Mouse (Mus musculus) frontal cortex, postnatal 25 days (tissue): ENCODE results near the gene Gns.

ENCODE experiments used
- DNase-seq, 2 experiments: peaks; one replicate each; pipeline ENCODE4 v3.0.0; 2022; ENCODE audit warnings: low spot score in 2 of 2

Gene Gns

GRCm38 (mm10) chr10:121365781-121366272, 937 bp downstream of the Gns start:
- DNase-seq: no peak

- DNase-seq: no peak
Measured at GRCm38 (mm10) chr10:121367271-121367670, 2.4 kb downstream of the Gns start.

DNA sequence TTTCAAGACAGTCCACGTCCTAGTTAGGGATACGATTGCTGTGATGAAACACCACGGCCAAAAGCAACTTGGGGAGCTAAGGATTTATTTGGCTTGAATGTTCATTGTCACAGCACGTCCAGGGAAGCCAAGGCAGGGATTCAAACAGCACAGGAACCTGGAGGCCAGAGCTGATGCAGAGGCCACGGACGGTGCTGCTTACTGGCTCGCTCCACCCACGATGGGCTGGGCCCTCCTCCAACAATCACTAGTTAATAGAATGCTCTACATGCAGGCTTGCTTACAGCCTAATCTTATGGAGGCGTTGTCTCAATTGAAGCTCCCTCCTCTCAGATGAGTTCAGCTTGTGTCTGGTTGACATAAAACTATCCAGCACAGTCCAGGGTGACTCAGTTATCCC, 2.9 kb downstream of the Gns start:
- no peak for DNase-seq

- no peak for DNase-seq
Measured at GRCm38 (mm10) chr10:121368783-121369465, 4.0 kb downstream of the Gns start.

GRCm38 (mm10) chr10:121370777-121371176, 5.9 kb downstream of the Gns start:
- DNase-seq: no peak

GRCm38 (mm10) chr10:121374013-121374412, 9.1 kb downstream of the Gns start:
- no peak for DNase-seq

GRCm38 (mm10) chr10:121374693-121375620, 10.1 kb downstream of the Gns start:
- DNase-seq: no peak

DNA sequence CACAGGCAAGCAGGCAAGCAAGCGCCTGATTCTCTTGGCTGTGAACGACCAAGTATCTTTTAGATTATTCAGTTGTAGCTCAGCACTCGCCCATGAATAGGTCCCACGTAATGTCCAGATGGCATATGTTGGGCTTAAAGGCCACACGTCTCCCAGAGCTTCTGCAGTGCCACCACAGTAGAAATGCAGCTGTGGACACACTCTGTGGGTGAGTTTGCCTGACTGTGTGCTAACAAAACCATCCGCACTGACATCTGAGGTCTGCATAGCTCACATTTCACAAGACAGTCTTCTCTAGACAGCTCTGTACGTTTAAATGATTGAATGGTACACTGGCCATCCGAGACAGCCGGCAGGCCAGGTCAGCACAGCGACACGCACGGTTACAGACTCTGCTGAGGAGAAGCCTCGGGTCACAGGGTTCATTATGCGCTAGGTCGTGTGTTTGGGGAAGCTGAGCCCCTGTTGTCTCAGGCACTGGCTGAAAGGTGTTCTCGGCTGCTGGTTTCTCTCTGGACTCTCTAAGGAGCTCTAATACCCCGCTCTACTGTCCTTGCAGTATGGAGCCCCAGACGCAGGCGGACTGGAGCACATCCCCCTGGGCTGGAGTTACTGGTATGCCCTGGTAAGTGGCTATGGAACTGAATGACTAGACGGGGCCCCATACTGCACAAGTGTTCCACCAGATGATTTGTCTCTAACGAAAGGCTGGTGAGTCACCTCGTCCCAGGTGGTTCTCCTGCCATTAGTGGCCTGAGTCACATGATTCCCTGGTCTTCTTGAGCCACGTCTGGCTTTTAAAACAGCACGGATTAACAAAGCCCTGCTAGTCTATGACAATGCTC, 11.0 kb downstream of the Gns start:
- DNase-seq: no peak

- no peak for DNase-seq
Measured at GRCm38 (mm10) chr10:121376530-121377271, 11.8 kb downstream of the Gns start.

DNA sequence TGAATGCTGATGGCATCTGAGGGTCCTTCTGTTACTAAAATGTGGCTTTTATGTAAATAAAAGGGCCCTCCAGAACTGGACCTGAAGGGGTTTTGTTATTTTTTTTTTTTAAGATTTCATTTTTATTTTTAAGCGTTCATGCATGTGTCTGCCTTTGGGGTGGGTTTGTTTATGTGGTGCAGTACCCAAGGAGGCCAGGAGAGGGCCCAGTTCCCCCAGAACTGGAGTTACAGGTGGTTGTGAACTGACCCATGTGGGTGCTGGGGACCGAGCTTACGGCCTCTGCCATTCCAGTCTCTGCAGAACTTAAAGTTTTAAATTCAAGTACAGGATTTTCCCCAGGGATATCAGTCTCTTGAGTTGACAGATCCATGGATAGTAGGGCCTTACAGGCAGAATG, 14.5 kb downstream of the Gns start:
- DNase-seq: no peak

DNA sequence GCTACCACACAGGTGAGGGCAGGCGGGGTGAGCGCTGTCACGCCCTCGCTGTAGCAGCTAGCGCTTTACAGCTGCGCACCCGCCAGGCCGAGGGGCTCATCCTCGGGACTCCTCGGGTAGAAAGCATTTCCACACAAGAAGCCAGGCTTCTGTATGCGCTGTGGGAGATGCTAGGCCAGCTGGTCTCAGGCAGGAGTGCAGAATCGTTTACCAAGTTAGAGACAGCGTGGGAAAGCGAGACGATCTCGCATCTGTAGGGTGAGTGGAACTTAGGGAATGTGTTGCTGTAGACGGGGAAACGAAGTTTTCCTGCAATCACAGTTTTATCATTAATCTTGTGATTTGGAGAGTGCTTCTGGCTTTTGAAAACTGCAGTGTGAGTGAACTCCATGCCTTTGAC, 16.4 kb downstream of the Gns start:
- DNase-seq: no peak

DNA sequence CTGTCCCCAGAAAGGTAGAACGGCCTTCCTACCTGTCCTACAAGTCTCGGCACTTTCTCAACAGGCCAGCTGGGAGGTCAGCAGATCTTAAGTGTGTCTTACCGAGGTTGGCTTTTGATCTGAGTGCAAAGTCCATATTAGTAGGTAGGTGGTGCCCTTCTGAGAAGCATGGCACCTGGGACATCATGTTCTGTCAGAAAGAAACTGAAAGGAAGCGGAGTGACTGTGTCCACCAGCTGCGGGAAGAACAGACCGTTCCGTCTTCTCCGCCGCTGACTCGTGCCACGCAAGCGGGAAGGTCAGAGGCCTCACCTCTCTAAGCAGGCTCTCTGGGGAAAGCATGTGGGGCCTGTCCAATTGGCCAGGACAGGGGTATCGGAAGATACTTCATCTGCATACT, 19.8 kb downstream of the Gns start:
- DNase-seq: no peak

DNA sequence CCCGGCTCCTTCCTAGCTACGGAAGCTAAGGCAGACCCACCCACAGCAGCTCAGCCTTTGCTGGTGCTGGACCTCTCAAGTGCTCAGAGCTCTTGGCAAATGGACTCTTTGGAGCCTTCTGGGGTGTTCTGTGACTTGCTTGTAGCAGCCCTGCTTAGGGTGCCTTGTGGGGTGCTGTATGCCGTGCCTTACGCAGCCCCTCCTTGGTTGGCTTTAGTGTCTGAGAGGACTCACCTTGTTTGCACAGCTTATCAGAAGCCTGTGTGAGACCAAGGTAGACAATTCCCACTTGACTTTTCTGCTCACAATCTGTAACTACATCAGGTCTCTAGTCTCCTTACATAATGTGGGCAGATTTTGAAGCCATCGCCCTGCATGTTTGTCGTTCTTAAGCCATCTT, 20.8 kb downstream of the Gns start:
- DNase-seq: no peak

GRCm38 (mm10) chr10:121386347-121386746, 21.5 kb downstream of the Gns start:
- no peak for DNase-seq

GRCm38 (mm10) chr10:121390602-121391001, 25.7 kb downstream of the Gns start:
- DNase-seq: no peak

DNA sequence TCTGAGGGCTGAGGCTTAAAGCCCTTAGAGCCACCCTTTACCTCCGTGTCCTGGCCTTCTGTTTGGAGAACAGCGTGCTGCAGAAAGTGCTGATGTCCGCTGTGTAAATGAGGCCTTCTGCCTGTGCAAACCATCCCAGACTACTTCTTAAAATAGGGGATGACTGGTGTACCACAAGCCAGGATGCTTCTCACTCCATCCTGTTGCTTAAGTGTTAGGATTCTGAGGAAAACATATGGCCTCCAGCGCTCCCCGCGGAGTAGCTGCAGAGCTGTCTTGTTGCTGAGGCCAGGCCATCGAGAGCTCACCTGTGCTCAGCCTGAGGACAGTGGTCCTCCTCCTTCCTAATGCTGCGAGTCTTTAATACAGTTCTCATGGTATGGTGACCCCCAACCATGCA, 27.0 kb downstream of the Gns start:
- DNase-seq: no peak

DNA sequence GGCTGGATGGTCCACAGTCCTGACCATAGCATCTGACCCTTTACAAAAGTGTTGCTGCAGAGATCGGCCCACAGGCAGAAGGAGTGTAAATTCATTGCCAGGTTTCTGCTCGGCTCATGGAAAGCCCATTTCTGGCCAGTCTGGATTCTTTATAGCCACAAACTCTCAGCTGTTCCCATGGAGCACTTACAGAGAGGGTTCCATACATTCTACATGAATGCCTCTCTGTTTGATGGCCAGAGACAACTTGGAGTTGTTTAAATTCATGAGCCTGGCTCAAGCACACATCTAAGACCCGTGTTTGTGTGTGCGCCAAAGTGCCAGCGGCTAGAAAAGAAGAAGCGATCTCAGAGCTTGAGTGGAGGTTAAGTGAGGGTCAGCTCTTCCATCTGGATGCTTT, 29.4 kb downstream of the Gns start:
- DNase-seq: no peak

GRCm38 (mm10) chr10:121394789-121395325, 30.0 kb downstream of the Gns start:
- no peak for DNase-seq

DNA sequence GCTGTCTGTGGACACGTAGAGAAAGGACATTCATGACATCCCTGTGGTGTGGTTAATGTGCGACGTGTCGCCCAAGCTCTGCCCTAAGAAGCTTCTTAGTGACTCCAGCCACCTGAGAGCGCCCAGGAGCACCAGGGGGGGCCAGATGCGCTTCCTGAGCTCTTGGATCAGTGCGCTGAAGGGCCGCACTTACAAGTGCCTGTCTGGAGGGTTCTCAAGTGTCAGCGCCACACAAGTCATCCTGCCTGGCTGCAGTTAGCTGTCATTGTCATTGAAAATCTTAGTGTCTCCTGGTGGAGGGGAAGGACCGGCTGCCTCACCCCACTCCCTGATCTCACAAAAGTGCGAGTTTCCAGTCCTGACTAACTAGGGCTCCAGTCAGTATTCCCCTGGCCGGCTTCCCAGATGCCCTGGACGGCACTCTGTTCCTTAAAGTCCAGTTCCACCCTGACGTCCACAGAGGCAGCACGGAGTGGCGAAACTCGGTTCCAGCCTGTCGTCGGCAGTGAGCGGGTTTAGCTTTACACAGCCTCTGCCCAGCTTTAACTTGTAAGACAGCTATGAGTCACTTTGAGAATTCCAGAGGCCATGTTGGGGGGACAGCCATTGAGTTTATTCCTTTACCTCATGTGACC, 30.8 kb downstream of the Gns start:
- DNase-seq: no peak

DNA sequence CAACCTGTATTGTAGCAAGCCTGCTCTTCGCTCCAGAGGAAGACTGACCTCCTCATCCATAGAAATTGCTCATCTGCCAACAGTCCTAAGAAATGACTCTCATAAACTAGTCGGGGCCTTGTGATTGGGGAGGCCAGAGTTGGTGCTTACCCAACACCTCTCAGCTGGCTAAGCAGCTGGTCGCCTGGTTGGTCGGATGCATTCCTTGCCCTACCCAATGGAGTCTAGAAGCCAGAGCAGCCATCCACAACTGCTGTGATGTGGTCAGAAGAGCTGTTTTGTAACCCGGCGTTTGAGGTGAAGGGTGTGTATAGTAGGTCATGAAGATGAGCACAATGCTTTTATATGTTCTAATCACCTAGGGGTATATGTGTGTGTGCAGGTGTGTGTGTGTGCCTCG, 33.7 kb downstream of the Gns start:
- DNase-seq: no peak

DNA sequence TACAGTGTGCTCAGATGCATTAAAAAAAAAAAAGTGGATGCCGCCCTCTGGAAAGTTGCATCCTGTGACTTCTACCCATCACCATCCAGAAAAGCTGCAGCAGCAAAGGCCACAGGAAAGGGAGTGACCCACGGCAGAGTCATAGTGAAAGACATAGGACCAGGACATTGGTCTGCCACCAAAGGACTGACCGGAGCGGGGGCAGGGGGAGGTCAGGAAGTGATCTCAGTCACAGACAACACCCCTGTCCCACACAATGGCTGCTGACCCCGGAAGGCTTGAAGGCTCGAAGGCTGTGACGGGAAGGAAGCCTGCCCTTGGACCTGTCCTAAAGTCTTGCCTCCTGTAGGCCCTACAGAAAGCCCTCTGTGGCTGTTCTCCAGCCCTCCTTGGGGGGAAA, 36.1 kb downstream of the Gns start:
- no peak for DNase-seq
